Mouse (Mus musculus) heart, postnatal 4 days (tissue): Measurements from ENCODE around the gene Gabrr3. TPM values are rescaled to one million over a fixed set of nuclear protein-coding genes. Genes with fewer than 3 reads are reported as not detected.
A peak's percentile ranks its signal among the peaks of the same experiment; 100 is the strongest.

Source experiments
- DNase-seq: peaks from one replicate; pipeline ENCODE4 v3.0.0; 2021
- total RNA-seq, 2 experiments: library from RNA; stranded (reverse); gene quantifications; 2 replicates each; pipeline ENCODE4 v1.2.3; 2021

The Gabrr3 gene
- total RNA-seq, 2 experiments from 2014 or later = not detected

DNA sequence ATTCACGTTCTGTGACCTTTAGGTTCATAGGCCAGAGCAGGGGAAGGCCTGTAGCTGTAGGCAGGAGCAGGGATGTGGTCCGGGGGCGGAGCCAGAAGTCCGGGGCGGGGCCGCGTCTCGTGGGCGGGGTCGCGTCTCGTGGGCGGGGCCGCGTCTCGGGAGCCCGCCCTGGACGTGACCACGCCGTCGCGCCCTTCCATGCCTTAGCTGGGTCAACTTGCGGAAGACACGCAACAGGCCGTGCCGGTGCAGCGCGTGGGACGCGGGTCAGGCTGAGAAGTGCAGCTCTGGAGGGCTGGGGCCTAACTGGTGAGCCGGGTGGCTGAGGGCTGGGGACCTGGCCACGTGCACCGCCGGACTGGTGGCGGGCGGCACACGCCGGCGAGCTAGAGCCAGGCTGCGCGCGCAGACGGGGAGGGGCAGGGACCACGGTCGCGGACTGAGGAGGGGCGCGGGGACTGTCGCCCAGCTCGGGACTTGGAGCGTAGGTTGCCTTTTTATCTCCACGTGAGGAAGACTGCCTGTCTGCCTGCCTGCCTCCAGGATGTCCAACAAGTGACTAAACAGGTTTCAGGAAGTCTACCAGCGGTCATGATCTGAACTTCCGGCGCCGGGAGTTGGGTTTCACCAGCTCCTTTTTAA, 64.6 kb downstream of the Gabrr3 start, which contains the start of gene Riox2:
TSS of gene Riox2 (plus strand) at position 139 of the 642 bp plus-strand sequence.
- peak; percentile 89 for DNase-seq

- no peak for DNase-seq
These were observed 65.4 kb downstream of the Gabrr3 start for GRCm38 (mm10) chr16:59472546-59472945.

- DNase-seq = peak; percentile 82
These were observed 67.7 kb downstream of the Gabrr3 start for GRCm38 (mm10) chr16:59474788-59475187.

DNA sequence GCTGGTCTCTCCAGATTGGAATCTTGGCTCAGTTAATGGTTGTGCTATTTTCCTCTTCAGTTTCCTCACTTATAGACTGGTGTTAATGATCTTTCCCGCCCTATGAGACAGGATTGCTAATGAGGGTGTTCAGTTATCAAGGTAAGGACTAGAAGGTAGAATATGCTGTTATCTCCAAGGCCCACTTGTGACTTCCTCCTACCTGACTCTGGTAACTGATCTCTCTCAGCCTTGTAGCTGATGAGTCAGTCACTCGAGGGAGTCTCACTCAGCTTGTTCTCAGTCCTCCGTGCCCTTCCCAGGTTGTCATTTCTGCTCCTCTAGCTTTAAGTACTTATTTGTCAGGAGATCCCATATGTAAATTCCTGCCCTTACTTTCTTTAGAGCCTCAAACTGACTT, 70.8 kb downstream of the Gabrr3 start:
- DNase-seq = no peak

DNA sequence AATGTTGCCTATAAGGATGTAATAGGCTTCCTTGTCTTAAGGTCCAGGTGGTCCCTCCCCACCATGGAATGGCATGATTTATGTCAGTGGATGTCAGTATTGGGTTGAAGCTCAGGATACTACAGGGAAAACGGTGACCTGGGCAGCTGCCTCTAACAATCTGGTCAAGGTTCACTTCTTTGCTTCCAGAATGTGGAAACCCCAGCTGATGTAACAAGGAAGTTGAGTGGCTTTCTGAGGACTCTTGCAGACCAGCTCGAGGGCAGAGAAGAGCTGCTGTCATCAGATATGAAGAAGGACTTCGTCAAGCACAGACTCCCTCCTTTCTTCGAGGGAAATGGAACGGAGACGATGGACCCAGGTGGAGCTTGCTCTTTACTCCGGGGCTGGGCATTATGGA, 80.1 kb downstream of the Gabrr3 start:
- DNase-seq = no peak

GRCm38 (mm10) chr16:59487975-59488548, 80.9 kb downstream of the Gabrr3 start:
- no peak for DNase-seq

GRCm38 (mm10) chr16:59493199-59493598, 86.1 kb downstream of the Gabrr3 start:
- no peak for DNase-seq

- DNase-seq = no peak
These were observed 90.8 kb downstream of the Gabrr3 start for GRCm38 (mm10) chr16:59497947-59498346.

GRCm38 (mm10) chr16:59499180-59499579, 92.0 kb downstream of the Gabrr3 start:
- DNase-seq = no peak

GRCm38 (mm10) chr16:59509830-59510229, 102.7 kb downstream of the Gabrr3 start:
- no peak for DNase-seq

Other genes with a start within 250 kb of the Gabrr3 start
- not detected for gene Olfr196, start 236.9 kb upstream of the Gabrr3 start, total RNA-seq
- not detected for gene Olfr198, start 203.8 kb upstream of the Gabrr3 start, total RNA-seq
- not detected for gene Olfr199, start 187.6 kb upstream of the Gabrr3 start, total RNA-seq
- gene Olfr201, start 134.7 kb upstream of the Gabrr3 start, total RNA-seq = not detected
- not detected for gene Olfr202, start 120.5 kb upstream of the Gabrr3 start, total RNA-seq
- not detected for gene Olfr203, start 108.5 kb upstream of the Gabrr3 start, total RNA-seq
- not detected for gene Olfr204, start 89.1 kb upstream of the Gabrr3 start, total RNA-seq
- not detected for gene Olfr205, start 76.2 kb upstream of the Gabrr3 start, total RNA-seq
- gene Olfr206, start 58.1 kb upstream of the Gabrr3 start, total RNA-seq = not detected
- gene Olfr209, start 43.3 kb upstream of the Gabrr3 start, total RNA-seq = not detected
- gene Riox2, start 64.4 kb downstream of the Gabrr3 start, total RNA-seq = 10 to 100 TPM; 14.2 to 15.1 TPM
- gene Crybg3, start 193.6 kb downstream of the Gabrr3 start, total RNA-seq = 10 to 100 TPM; 85.5 to 86.4 TPM
- gene Arl6, start 232.1 kb downstream of the Gabrr3 start, total RNA-seq = 1 to 10 TPM; 6.4 to 8.8 TPM